Mouse (Mus musculus): Measurements from ENCODE around the gene Cdiptos.

- TF ChIP-seq CTCF (IDR thresholded peaks at IDR 0.05; ENCODE audit: low read depth, low read length) (no peak), POLR2A (IDR thresholded peaks at IDR 0.05; ENCODE audit: borderline replicate concordance, low read depth, low read length) (no peak)
These were observed 25.9 kb downstream of the Cdiptos start, which contains the start of gene Sez6l2 for GRCm38 (mm10) chr7:126949793-126950646.

Data from bone marrow macrophage, adult 2 months (primary cell).